Mouse (Mus musculus): ENCODE results near the gene Slc25a34.

Slc25a34 gene

DNA sequence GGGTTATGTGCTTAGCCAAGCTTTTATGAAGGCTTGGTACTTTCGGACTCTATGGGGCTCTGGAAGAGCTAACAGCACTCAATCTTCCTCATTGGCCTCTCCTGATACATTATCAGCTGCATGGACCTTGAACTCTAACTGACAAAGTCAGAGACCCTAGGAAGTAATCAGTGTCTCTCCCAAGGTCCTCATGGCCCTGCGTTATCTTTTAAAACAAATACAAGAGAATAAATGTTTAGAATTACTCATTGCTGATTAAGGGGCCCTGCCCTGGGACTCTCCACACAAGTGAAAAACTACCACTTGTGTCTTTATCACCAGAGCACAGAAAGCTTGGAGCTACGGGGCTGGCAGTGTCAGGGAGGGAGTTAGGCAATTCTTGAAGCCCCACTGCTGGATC, 44.8 kb downstream of the Slc25a34 start:
- DNase-seq = no peak

DNA sequence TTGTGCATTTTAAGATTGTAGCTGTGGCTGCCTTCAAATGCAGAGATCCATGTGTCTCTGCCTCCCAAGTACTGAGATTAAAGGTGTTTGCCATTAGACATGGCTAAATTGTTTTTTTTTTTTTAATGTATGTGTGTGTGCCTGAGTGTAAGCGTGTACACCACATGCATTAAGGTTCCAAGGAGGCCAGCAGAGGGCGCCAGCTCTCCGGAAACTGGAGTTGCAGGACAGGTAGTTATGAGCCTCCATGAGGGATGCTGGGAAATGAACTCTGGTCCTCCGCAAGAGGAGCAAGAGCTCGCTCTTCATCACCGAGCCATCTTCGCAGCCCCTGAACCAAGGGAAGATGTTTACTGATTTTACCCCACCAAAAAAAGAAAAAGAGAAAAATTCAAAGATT, 46.7 kb downstream of the Slc25a34 start:
- DNase-seq = no peak

DNA sequence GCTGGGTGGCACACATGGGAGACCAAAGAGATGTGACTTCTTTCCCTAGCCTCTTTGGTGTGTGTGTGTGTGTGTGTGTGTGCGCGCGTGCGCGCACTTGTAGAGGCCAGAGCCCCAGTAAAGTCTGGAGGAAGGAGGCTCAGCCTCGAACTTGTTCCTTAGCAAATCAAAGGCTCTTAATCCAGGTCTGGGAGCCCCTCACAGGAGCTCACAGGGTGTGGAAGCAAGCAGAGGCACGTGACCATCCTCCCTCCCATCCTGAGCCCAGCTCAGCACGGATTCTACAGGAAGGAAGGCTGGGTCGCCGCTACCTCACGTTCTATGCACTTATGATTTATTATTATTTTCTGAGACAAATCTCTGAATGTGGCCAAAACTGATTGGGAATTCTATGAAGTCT, 47.2 kb downstream of the Slc25a34 start:
- DNase-seq = no peak

DNA sequence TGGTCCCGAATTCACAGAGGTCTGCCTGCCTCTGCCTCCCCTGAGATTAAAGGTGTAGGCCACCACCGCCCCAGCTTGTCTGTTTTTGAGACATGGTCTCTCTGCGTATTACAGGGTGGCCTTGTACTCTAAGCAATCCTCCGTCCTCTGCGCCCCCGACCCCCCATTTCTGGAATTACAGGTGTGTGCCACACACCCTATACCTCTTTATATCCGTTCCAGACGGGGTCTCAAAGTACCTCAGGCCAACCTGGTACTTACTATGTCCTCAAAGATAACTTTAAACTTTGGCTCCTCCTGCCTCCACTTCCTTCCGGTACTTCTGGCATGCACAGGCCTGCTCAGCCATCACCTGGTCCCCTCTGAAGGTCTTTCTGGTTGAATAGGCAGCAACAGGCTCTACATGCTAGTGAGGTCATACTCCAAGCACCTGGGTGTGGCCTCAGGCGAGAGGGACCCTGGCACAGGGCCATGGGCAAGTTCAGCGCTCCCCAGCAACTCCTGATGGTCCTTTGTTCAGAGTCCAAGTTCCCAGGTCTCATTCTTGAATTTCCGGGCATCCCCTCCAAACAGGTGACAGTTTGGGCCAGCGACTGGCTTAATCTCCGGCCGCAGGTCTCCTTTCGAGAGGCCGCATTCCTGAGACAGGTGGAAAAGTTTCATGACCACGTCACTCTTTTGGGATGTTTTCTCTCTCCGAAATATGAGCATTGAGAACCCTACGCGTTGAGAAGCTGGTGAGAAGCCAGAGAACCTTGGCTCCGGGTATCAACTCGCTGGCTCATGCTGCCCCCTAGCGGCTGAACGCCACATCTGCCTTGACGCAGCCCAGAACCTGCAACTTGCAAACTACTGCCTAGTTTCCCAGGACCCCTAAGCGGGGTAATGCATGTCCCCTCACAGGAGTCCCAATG, 48.6 kb downstream of the Slc25a34 start:
- peak; percentile 77 to 84 for DNase-seq

DNA sequence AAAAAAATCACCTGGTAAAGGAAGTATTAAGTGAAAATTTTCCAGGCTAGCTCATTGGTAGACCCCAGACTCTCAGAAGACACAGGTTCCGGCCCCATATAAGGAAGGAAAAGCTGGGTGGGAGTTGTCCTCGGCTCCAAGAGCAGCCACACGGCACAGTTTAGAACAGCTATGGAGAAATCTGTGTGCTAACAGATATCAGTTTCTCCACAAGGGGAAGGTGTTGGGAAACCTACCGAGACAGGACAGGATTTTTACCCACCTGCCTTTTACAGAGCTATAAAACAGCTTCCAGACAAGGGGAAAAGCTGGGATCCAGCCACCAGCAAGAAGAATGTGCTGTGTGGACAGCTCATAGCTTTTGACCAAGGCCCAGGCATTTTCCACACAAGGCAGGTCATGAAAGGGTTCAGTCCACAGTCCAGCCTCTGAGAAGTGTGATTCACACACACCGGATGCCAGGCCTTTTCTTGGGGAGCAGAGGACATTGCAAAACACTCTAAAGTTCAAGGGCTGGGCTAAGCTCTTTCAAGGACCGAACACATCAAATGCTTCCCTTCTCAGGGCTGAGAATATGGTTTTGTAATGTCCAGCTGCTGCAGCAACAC, 50.2 kb downstream of the Slc25a34 start:
- no peak for DNase-seq

DNA sequence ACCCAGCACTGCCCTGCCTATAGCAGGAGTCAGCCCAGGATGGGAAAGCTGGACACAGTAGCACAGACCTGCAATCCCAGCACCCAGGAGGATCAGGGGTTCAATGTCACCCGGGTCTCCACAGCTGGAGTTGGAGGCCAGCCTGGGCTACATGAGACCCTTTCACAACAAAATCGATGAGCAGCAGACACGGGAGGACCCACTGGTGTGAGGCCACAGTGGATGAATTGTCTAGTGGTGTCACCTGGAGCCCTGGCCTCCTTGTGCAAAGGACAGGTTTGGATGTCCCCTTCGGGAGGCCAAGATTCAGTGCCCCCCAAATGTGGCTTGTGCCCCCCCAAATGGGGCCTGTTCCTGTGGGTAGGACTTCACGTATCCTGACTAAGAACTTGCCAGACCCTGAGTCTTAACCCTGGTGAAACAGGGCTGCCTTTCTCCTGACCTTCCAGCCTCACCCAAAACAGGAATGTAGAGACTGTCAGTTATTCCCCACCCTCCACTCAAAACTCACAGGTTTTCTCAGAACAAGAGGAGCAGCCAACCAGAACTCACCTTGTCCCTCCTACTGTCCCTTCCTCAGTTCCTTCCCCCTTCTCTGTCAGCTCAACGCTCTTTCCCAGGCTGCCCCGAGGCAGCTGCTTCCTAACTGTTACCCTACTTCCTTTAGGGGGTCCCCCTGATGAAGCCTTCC, 50.8 kb downstream of the Slc25a34 start:
- DNase-seq = no peak

DNA sequence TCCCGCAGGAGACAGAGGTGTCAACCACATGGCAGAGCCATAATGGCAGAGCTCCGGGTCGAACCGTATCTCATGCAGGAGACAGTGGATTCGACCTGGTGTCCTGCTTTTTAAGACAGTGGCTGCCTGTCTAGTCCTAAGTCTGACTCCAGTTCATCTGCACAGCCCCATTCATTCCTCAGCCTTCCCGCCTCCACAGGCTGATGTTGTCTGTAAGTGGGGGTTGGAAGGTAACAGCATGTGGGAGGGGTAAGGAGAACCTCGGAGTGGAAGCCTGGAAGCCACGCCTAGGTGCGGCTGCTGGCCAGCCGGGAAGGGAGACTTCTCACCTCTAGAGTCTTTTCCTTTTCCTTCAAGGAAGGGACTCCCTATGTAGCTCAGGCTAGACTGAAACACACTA, 51.7 kb downstream of the Slc25a34 start:
- no peak for DNase-seq

DNA sequence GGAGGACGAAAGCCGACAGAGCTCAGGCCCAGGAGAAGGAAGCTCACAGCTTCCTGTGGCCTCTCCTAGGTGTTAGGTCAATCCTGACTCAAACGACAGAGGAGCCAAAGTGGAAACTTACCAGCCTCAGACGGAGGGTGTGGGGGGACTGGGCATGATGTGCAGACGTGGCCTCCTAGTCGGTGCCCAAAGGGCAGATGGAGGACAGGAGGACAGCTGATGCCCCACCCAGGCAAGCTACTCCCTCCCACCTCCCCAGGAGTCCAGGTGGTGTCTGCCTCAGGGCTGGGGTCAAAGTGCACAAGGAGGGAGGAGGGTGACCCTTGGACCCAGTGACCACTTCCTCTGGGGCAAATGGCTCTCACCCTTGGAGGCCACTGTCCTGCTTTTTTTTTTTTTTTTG, 52.3 kb downstream of the Slc25a34 start:
- DNase-seq = no peak

DNA sequence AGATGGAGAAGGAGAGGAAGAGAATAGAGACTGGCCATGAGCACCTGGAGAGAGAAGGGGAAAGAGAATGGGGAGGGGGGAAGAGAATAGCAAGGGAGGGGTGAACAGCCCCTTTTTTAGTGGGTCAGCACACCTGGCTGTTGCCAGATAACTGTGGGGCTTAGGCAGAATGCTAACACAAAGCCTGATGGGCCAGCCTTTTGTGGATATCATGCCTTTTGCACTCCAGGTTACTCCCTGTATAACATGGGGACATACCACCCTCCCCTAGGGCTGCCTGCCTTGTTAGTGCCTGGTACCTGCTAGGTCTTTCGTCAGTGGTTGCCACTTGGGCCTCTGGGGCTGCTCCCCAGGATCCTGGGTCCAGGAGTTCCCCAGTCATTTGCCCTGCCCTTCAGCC, 52.8 kb downstream of the Slc25a34 start:
- DNase-seq = no peak

DNA sequence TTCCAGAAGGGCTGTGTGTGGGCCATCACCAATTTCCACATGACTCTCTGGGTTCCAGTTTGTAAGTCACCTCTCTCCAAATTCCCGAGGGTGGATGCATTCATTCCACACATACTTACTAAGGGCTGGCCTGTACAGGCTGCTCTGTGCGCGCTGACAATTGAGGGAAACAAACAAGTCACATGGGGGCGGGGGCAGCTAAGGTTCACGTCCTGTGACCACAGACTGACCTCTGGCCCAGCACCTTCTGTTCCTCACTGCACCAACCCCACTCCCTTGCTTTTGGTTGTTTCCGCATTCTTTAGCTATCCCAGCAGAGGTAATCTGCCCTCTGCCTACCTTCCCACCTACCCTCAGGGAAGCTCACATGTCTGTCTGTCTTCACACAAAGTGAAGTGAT, 53.6 kb downstream of the Slc25a34 start:
- DNase-seq = no peak

DNA sequence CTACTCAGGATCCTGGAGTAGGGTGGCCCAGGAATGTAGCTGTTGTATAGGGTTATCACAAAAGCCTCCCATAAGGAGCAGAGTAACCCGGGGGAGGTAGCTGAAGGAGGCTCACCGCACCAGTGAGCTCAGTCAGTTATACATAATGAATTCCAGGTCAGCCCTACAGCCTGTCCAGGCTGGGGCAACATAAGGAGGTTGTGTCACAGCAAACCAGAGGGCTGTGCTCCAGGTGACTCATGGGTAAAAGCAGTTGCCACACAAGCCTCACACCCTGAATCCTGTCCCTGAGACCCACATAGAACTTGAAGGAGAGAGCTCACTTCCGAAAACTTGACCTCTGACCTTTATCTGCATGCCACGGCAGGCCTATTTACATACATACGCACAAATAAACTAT, 54.7 kb downstream of the Slc25a34 start:
- DNase-seq = no peak
